ENCODE assay signal across 10 mouse cellular contexts in the genomic region with DNA sequence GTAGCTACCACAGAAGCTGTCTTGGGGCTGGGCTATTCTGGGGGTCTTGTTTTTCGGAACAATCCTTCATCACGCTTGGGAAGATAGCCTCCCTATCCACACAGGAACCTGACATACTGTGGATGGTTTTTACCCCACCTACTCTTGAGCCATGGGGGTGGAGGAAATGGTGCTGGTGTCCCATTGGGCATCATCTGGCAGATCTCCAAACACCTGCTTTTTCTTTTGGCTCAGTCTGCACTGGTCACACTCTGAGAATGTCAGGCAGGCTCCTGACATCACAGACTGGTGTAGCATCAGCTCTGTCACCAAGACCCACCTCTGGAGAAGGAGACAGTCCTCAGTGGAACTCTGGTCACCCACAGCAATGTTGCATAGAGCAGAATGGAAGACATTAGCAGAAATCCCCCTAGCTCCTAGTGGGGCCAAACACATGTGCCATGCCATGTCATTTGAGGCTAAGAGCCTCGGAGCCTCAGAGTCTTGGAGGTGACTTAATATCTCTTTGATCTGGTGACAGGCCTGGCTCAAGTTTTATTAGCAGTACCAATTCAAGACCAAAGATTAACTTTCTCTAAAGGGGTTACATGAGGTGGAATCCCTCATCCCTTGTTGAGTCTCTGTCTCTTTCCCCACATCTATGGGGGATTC.
DNase-seq lines count a peak whose midpoint lies in the region; ATAC-seq and TF ChIP-seq lines count a peak whose summit lies in the region.
"Had no signal": no experiment of that assay in that cellular context is flagged by ENCODE, and none has a peak within 500 bp of the region (broad histone marks: within the 10 kb centered on the region; RNA-seq: fewer than 3 reads in every experiment).

No protein-coding gene starts in this region.

- peak in 1 of 2 experiments; percentile 35 for DNase-seq in cerebellum, adult 2 months
- DNase-seq in cerebellum, adult 8-10 months = no peak
- no peak for DNase-seq in forebrain, embryonic 14.5 days (ENCODE audit: low spot score)
- no peak for DNase-seq in layer of hippocampus, adult 18-20 months (ENCODE audit: low spot score in 2 of 2)

- peak overlapping the region; percentile 18 for H3K4me2 ChIP-seq in forebrain, embryonic 14.5 days (ENCODE audit: low read length)
- peak overlapping the region; percentile 38 for H3K4me2 ChIP-seq in limb, embryonic 13.5 days (replicated peaks)
- H3K4me2 ChIP-seq: stomach, embryonic 15.5 days had no signal

- peaks cover 22% of the 10 kb centered on the region for H3K4me1 ChIP-seq in cerebellum, adult 2 months (ENCODE audit: control insufficient read depth, insufficient read depth, low read length)
- peaks cover 51% of the 10 kb centered on the region for H3K4me1 ChIP-seq in E14TG2a.4 (replicated peaks; ENCODE audit: low read depth, low read length)
- peaks cover 39% of the 10 kb centered on the region for H3K4me1 ChIP-seq in forebrain, embryonic 14.5 days (ENCODE audit: control insufficient read depth, insufficient read depth, low read length)
- peaks cover 33% of the 10 kb centered on the region for H3K4me1 ChIP-seq in limb, embryonic 13.5 days
- H3K4me1 ChIP-seq: stomach, embryonic 15.5 days had no signal

- H3K9me3 ChIP-seq in E14TG2a.4 (ENCODE audit: low read length) = peaks cover 28% of the 10 kb centered on the region
- no peaks in the 10 kb centered on the region for H3K9me3 ChIP-seq in forebrain, embryonic 14.5 days (replicated peaks; ENCODE audit: control insufficient read depth, low read length)
- no peaks in the 10 kb centered on the region for H3K9me3 ChIP-seq in limb, embryonic 13.5 days
- H3K9me3 ChIP-seq: stomach, embryonic 15.5 days had no signal

- WGBS in cerebellum, adult 2 months = 41% methylated on average over 3 of the region's 3 CpGs
- 4% methylated on average over 3 of the region's 3 CpGs for WGBS in forebrain, embryonic 14.5 days
- WGBS in limb, embryonic 13.5 days = 23% methylated on average over 3 of the region's 3 CpGs

- no peak overlapping the region for H3K27ac ChIP-seq in cerebellum, adult 2 months (ENCODE audit: insufficient read depth, low read length)
- H3K27ac ChIP-seq in forebrain, embryonic 14.5 days (ENCODE audit: low read depth, low read length) = peak overlapping the region; percentile 80
- H3K27ac ChIP-seq in limb, embryonic 13.5 days = no peak overlapping the region
- H3K27ac ChIP-seq: liver, embryonic 14.5 days; stomach, embryonic 15.5 days had no signal

- no peaks in the 10 kb centered on the region for H3K27me3 ChIP-seq in cerebellum, adult 2 months (ENCODE audit: control insufficient read depth, insufficient read depth, low read length)
- H3K27me3 ChIP-seq in E14TG2a.4 (ENCODE audit: insufficient read depth, low read length) = peaks cover 11% of the 10 kb centered on the region; the same call in 1 of the 2 replicates
- no peaks in the 10 kb centered on the region for H3K27me3 ChIP-seq in forebrain, embryonic 14.5 days (replicated peaks; ENCODE audit: control insufficient read depth, insufficient read depth, low read length)
- peaks cover 6% of the 10 kb centered on the region; the same call in 1 of the 2 replicates for H3K27me3 ChIP-seq in limb, embryonic 13.5 days
- H3K27me3 ChIP-seq: stomach, embryonic 15.5 days had no signal

- no peak for TF ChIP-seq POLR2A in cerebellum, adult 2 months (IDR thresholded peaks at IDR 0.05; ENCODE audit: borderline replicate concordance, insufficient read depth, low read length)

- peak overlapping the region; percentile 36; the same call in 1 of the 2 replicates for H3K9ac ChIP-seq in forebrain, embryonic 14.5 days (ENCODE audit: low read length)
- H3K9ac ChIP-seq in limb, embryonic 13.5 days = peak overlapping the region; percentile 19; the same call in 1 of the 2 replicates
- H3K9ac ChIP-seq: liver, embryonic 14.5 days; stomach, embryonic 15.5 days had no signal

- no peaks in the 10 kb centered on the region for H3K36me3 ChIP-seq in E14TG2a.4 (ENCODE audit: insufficient read depth, low read length)
- H3K36me3 ChIP-seq in forebrain, embryonic 14.5 days (ENCODE audit: control insufficient read depth, insufficient read depth, low read length) = no peaks in the 10 kb centered on the region
- H3K36me3 ChIP-seq in limb, embryonic 13.5 days = no peaks in the 10 kb centered on the region
- H3K36me3 ChIP-seq: stomach, embryonic 15.5 days had no signal

- TF ChIP-seq CTCF in cerebellum, adult 2 months (IDR thresholded peaks at IDR 0.05; ENCODE audit: borderline replicate concordance, insufficient read depth, low read depth, low read length) = no peak
- TF ChIP-seq CTCF in E14TG2a.4 (conservative IDR thresholded peaks at IDR 0.05; ENCODE audit: low read length) = no peak

- peak overlapping the region; percentile 13 for H3K4me3 ChIP-seq in cerebellum, adult 2 months (replicated peaks; ENCODE audit: insufficient read depth, low read depth, low read length)
- 0 out of 2 replicates have a peak overlapping the region, but pooled peaks have one; percentile 13 for H3K4me3 ChIP-seq in E14TG2a.4 (replicated peaks; ENCODE audit: low read length)
- H3K4me3 ChIP-seq in forebrain, embryonic 14.5 days (ENCODE audit: low read depth, low read length) = no peak overlapping the region
- H3K4me3 ChIP-seq in limb, embryonic 13.5 days = no peak overlapping the region
- H3K4me3 ChIP-seq: stomach, embryonic 15.5 days had no signal

- ATAC-seq in forebrain, embryonic 14.5 days = peak; percentile 18
- ATAC-seq in limb, embryonic 13.5 days (ENCODE audit: low FRiP score, low read depth) = peak; percentile 38
- no peak for ATAC-seq in activated CD4-positive, CD25-positive, alpha-beta regulatory T cell, adult 4 months
- ATAC-seq in inflammation-experienced regulatory T-cells, adult 6 months = no peak

Comparison
In these comparisons a context has a peak if more than half of its experiments do, and no peak if none do; other contexts are left out.
1. H3K4me3 ChIP-seq: peak in cerebellum, adult 2 months (single experiment) and E14TG2a.4 (single experiment); none in forebrain, embryonic 14.5 days (single experiment) and limb, embryonic 13.5 days (single experiment).
2. ATAC-seq: peak in forebrain, embryonic 14.5 days (single experiment) and limb, embryonic 13.5 days (single experiment); none in activated CD4-positive, CD25-positive, alpha-beta regulatory T cell, adult 4 months (single experiment) and inflammation-experienced regulatory T-cells, adult 6 months (single experiment).